Mouse (Mus musculus): ENCODE data around the gene Teddm2. TPM values are rescaled to one million over a fixed set of nuclear protein-coding genes. Genes with fewer than 3 reads are reported as not detected.

Gene Teddm2
- polyA plus RNA-seq, 1 experiment from 2014 or later = 0.33 TPM

DNA sequence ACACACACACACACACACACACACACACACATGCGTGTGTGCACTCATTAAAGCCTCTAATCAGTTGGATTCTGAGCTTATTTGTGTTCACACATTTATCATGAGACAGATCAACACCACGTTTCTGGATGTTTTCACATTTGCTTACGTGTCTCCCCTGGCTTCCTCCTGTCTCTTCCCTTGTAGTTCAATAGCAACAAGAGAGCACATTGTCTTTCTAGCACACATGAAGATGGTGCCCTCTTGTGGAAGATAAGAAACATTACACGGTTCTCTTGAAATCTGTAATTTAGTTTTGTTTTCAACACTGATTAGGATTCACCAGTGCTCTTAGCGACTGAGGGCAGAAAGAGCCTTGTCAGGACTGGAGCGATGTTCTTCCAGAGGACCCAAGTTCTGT lies 53.2 kb downstream of the Teddm2 start:
- Histone ChIP-seq H3K27ac (no peak overlapping the region), H3K4me1 (0 out of 2 replicates have a peak, but pooled peaks cover 4% of the 10 kb centered on the region), H3K27me3 (ENCODE audit: poor library complexity, severe bottlenecking) (no peaks in the 10 kb centered on the region), H3K4me3 (no peak overlapping the region), H3K36me3 (replicated peaks) (no peaks in the 10 kb centered on the region), H3K9me3 (no peaks in the 10 kb centered on the region)
- DNase-seq (ENCODE audit: extremely low spot score, low spot score) = no peak
- 33% methylated on average over 6 of the region's 6 CpGs for WGBS

GRCm38 (mm10) chr1:153846420-153846819 lies 53.6 kb downstream of the Teddm2 start:
- Histone ChIP-seq H3K36me3 (replicated peaks) (no peaks in the 10 kb centered on the region), H3K4me3 (no peak overlapping the region), H3K9me3 (no peaks in the 10 kb centered on the region), H3K4me1 (0 out of 2 replicates have a peak, but pooled peaks cover 4% of the 10 kb centered on the region), H3K27ac (no peak overlapping the region), H3K27me3 (ENCODE audit: poor library complexity, severe bottlenecking) (no peaks in the 10 kb centered on the region)
- DNase-seq (ENCODE audit: extremely low spot score, low spot score) = no peak
- 94% methylated on average over 7 of the region's 7 CpGs for WGBS

DNA sequence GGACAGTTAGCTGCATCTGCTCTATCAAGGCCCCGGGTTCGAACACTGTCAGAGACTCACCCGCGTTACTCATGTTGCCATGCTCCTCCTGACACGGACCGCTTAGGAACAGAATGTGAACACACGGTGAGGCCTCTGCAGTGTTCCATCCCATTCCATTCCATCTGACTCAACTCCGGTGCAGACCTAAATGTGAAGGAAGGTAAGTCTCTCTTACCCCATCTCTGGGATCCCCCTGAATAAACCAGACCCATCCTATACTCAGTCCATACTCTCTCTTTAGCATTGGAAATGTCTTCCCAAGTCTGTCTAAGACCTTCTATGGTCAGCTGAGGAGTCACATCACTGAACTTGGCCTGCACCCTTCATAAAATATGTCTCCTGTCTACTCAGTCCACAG lies 56.0 kb downstream of the Teddm2 start, which contains the start of gene Rgsl1:
Gene Rgsl1 (minus strand): TSS at position 101 of the 400 bp plus-strand sequence.
- H3K27me3 ChIP-seq (ENCODE audit: poor library complexity, severe bottlenecking) = no peaks in the 10 kb centered on the region
- no peak for DNase-seq (ENCODE audit: extremely low spot score, low spot score)
- no peaks in the 10 kb centered on the region for H3K36me3 ChIP-seq (replicated peaks)
- no peak within 1 kb of the TSS for H3K27ac ChIP-seq
- 0 out of 2 replicates have a peak, but pooled peaks cover 4% of the 10 kb centered on the region for H3K4me1 ChIP-seq
- 97% methylated on average over 8 of the region's 8 CpGs for WGBS
- no peak within 1 kb of the TSS for H3K4me3 ChIP-seq
- H3K9me3 ChIP-seq = no peaks in the 10 kb centered on the region

- no peak for DNase-seq (ENCODE audit: extremely low spot score, low spot score)
- H3K4me1 ChIP-seq = 0 out of 2 replicates have a peak, but pooled peaks cover 4% of the 10 kb centered on the region
- H3K9me3 ChIP-seq = no peaks in the 10 kb centered on the region
- H3K4me3 ChIP-seq = no peak overlapping the region
- no peak overlapping the region for H3K27ac ChIP-seq
- WGBS = 90% methylated on average over 11 of the region's 11 CpGs
- no peaks in the 10 kb centered on the region for H3K36me3 ChIP-seq (replicated peaks)
- H3K27me3 ChIP-seq (ENCODE audit: poor library complexity, severe bottlenecking) = no peaks in the 10 kb centered on the region
Observed at GRCm38 (mm10) chr1:153842121-153842740, 57.8 kb downstream of the Teddm2 start.

DNA sequence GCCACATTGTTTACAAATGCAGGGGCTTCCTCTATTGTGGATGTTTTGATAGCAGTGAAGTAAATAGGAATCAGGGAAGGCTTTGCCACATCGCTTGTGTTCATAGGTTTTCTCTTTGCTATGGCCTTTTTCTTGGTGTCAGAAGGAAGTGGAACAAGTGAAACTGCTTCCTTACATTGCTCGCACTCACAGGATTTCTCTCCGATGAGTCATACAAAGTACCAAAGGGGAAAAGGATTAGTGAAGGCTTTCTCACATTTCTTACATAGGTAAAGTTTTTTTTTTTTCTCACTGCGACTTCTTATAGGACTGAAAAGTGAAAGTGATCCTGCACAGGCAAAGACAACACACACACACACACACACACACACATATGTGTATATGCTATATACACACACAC lies 64.0 kb downstream of the Teddm2 start:
- no peak for DNase-seq (ENCODE audit: extremely low spot score, low spot score)
- Histone ChIP-seq H3K9me3 (no peaks in the 10 kb centered on the region), H3K36me3 (replicated peaks) (no peaks in the 10 kb centered on the region), H3K27me3 (ENCODE audit: poor library complexity, severe bottlenecking) (no peaks in the 10 kb centered on the region), H3K4me3 (no peak overlapping the region), H3K27ac (no peak overlapping the region), H3K4me1 (no peaks in the 10 kb centered on the region)
- 90% methylated on average over 4 of the region's 4 CpGs for WGBS

DNA sequence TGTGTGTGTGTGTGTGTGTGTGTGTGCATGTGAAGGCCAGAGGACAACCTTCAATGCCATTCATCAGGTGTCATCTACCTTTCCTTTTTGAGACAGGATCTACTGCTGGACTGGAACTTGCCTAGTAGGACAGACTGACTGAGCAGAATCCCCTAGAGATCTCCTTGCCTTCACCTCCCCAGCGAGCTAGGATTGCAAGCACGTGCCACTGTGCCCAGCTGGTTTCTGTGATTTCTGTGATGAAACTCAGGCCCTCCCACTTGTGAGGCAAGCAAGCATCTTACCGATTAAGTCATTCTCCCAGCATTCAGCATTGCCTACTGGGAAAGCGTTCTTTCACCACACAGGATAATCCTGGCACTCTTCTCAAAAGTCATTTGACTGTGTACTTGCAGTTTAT lies 69.3 kb downstream of the Teddm2 start:
- H3K27ac ChIP-seq = no peak overlapping the region
- H3K9me3 ChIP-seq = no peaks in the 10 kb centered on the region
- DNase-seq (ENCODE audit: extremely low spot score, low spot score) = no peak
- H3K27me3 ChIP-seq (ENCODE audit: poor library complexity, severe bottlenecking) = no peaks in the 10 kb centered on the region
- H3K36me3 ChIP-seq (replicated peaks) = no peaks in the 10 kb centered on the region
- H3K4me3 ChIP-seq = no peak overlapping the region
- 83% methylated on average over 4 of the region's 4 CpGs for WGBS
- H3K4me1 ChIP-seq = no peaks in the 10 kb centered on the region

GRCm38 (mm10) chr1:153820216-153820615 lies 79.8 kb downstream of the Teddm2 start:
- no peak for DNase-seq (ENCODE audit: extremely low spot score, low spot score)
- no peaks in the 10 kb centered on the region for H3K27me3 ChIP-seq (ENCODE audit: poor library complexity, severe bottlenecking)
- 90% methylated on average over 3 of the region's 3 CpGs for WGBS
- no peaks in the 10 kb centered on the region for H3K4me1 ChIP-seq
- no peak overlapping the region for H3K27ac ChIP-seq
- H3K36me3 ChIP-seq (replicated peaks) = no peaks in the 10 kb centered on the region
- H3K9me3 ChIP-seq = peaks cover 3% of the 10 kb centered on the region; the same call in 1 of the 2 replicates
- H3K4me3 ChIP-seq = no peak overlapping the region

- Histone ChIP-seq H3K4me1 (no peaks in the 10 kb centered on the region), H3K27me3 (ENCODE audit: poor library complexity, severe bottlenecking) (no peaks in the 10 kb centered on the region), H3K4me3 (no peak overlapping the region), H3K36me3 (replicated peaks) (no peaks in the 10 kb centered on the region), H3K9me3 (peaks cover 6% of the 10 kb centered on the region; the same call in 1 of the 2 replicates), H3K27ac (no peak overlapping the region)
- no peak for DNase-seq (ENCODE audit: extremely low spot score, low spot score)
- WGBS = 71% methylated on average over 2 of the region's 2 CpGs
Observed at GRCm38 (mm10) chr1:153814278-153814677, 85.8 kb downstream of the Teddm2 start.

DNA sequence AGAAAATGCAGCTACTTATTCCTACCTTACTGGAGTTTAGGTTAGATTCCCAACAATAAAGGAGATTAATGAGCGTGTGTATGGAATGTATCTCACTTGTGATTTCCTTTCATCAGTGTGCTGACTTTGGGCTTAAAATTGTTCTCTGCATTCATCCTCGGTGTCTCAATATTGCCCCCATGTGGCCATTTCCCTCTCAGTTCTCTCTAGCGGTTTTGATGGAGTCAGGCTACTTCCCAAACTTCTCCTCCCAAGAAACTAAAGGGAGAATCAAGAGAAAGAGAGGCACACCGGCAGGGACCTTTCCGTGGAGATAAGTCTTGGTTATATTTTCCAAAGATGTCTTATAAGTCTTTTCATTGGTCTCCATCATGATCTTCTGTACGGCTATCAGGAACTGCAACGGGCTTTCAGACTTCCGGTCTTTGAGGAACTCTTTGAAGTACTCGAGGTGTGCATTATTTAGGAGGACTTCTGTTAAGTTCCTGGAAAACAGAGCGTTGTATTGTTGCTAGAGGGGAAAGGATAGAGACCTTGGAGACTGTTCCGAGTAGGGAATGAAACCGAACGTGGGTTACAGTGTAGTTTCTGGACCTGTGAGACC lies 92.5 kb downstream of the Teddm2 start:
- Histone ChIP-seq H3K4me3 (no peak overlapping the region), H3K27me3 (ENCODE audit: poor library complexity, severe bottlenecking) (no peaks in the 10 kb centered on the region), H3K27ac (no peak overlapping the region), H3K4me1 (peaks cover 12% of the 10 kb centered on the region), H3K9me3 (no peaks in the 10 kb centered on the region), H3K36me3 (replicated peaks) (no peaks in the 10 kb centered on the region)
- 57% methylated on average over 13 of the region's 13 CpGs for WGBS
- peak; percentile 39 for DNase-seq (ENCODE audit: extremely low spot score, low spot score)

DNA sequence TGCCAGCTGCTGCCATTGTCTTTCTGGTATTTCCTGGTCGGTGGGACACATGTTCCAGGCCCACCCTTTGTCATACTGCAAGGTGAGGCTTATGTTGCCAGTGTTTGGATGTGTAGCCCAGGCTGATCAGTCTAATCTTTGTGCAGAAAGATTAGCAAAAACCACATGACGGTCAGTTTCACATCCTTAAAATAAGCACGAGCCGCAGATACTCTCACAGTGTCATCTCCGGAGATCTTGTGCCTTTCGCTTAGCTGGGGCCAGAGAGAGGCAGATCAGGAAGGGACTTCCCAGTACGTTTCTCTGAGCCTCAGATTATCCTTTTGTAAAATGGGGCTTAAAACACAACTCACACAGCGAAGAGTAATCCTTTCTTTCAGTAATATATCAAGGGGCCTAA lies 96.5 kb downstream of the Teddm2 start:
- Histone ChIP-seq H3K27me3 (ENCODE audit: poor library complexity, severe bottlenecking) (no peaks in the 10 kb centered on the region), H3K4me1 (peaks cover 12% of the 10 kb centered on the region), H3K27ac (0 out of 2 replicates have a peak overlapping the region, but pooled peaks have one; percentile 4), H3K4me3 (no peak overlapping the region), H3K9me3 (no peaks in the 10 kb centered on the region), H3K36me3 (replicated peaks) (no peaks in the 10 kb centered on the region)
- 60% methylated on average over 8 of the region's 8 CpGs for WGBS
- no peak for DNase-seq (ENCODE audit: extremely low spot score, low spot score)

DNA sequence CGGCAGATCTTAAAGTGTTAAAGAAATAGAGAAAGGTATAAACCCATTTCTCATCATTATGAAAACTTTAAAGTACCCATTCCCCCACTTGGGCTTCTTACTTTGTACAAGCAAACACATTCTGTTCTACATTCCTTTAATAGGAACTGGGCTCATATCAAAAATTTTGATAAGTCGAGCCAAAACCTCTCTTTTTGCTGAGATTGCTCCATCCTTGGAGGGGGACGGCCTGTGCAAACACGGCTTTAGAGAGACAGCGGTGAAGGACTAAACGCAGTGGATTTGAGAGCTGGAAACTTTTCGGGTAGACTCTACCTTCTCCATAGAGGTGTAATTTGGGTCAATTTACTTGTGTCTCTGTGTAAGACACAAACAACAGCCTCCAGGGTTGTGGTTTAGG lies 97.3 kb downstream of the Teddm2 start:
- WGBS = 81% methylated on average over 7 of the region's 7 CpGs
- no peak for DNase-seq (ENCODE audit: extremely low spot score, low spot score)

More for the DNA sequence above, 97.3 kb downstream of the Teddm2 start:
- Histone ChIP-seq H3K9me3 (no peaks in the 10 kb centered on the region), H3K27me3 (ENCODE audit: poor library complexity, severe bottlenecking) (no peaks in the 10 kb centered on the region), H3K27ac (no peak overlapping the region), H3K36me3 (replicated peaks) (no peaks in the 10 kb centered on the region), H3K4me1 (peaks cover 12% of the 10 kb centered on the region), H3K4me3 (no peak overlapping the region)

Measured in forebrain, embryonic 10.5 days (tissue).